Mouse (Mus musculus) forebrain, embryonic 12.5 days (tissue): ENCODE results near the gene Clnk. TPM values are rescaled to one million over a fixed set of nuclear protein-coding genes. Genes with fewer than 3 reads are reported as not detected.

Experiments
- ATAC-seq: fragments of 200-750 bp; cut with Nextera tagmentation; 2 replicates; pipeline ENCODE4 v1.8.0; 2017; ENCODE audit warnings: moderate TSS enrichment; ENCODE audit not compliant: low FRiP score
- H3K27ac ChIP-seq: fragments of 300-500 bp; sonication (generic); 2 replicates; pipeline ENCODE4 v1.5.1; 2016; ENCODE audit warnings: mild to moderate bottlenecking
- H3K27me3 ChIP-seq: fragments of 300-500 bp; sonication (generic); 2 replicates; pipeline ENCODE4 v1.6.1; 2016; ENCODE audit warnings: mild to moderate bottlenecking
- H3K36me3 ChIP-seq: fragments of 300-500 bp; sonication (generic); replicated peaks from 2 replicates; pipeline ENCODE4 v1.6.1; 2016; ENCODE audit warnings: mild to moderate bottlenecking
- H3K4me1 ChIP-seq: fragments of 300-500 bp; sonication (generic); 2 replicates; pipeline ENCODE4 v1.6.1; 2016
- H3K4me2 ChIP-seq: fragments of 300-500 bp; sonication (generic); 2 replicates; pipeline ENCODE4 v1.6.1; 2016; ENCODE audit warnings: mild to moderate bottlenecking, moderate library complexity
- H3K4me3 ChIP-seq: fragments of 300-500 bp; sonication (generic); replicated peaks from 2 replicates; pipeline ENCODE4 v1.5.1; 2016; ENCODE audit warnings: mild to moderate bottlenecking
- H3K9ac ChIP-seq: fragments of 300-500 bp; sonication (generic); 2 replicates; pipeline ENCODE4 v1.6.1; 2016; ENCODE audit warnings: mild to moderate bottlenecking
- H3K9me3 ChIP-seq: fragments of 300-500 bp; sonication (generic); 2 replicates; pipeline ENCODE4 v1.6.1; 2016
- WGBS: fragments of 180-500 bp; shearing (Covaris S2); methylation state at CpG from one replicate; pipeline ENCODE4 v1.1.7; 2016; 5-methylcytosine and 5-hydroxymethylcytosine counted together
- polyA plus RNA-seq: library from polyadenylated mRNA; unstranded; fragments of >200 nt; fragmentation: Nextera tagmentation; extraction: Ambion mirVana; gene quantifications from 2 replicates; pipeline ENCODE4 v1.2.1, GENCODE M21; 2016

Gene Clnk
- polyA plus RNA-seq, 1 experiment from 2014 or later: not detected

GRCm38 (mm10) chr5:38874931-38875330 is 1.7 kb downstream of the Clnk start:
- no peak for ATAC-seq
- Histone ChIP-seq H3K4me2 (no peak overlapping the region), H3K4me1 (peaks cover 12% of the 10 kb centered on the region; the same call in 1 of the 2 replicates), H3K27ac (no peak overlapping the region), H3K9ac (no peak overlapping the region), H3K27me3 (no peaks in the 10 kb centered on the region), H3K4me3 (no peak overlapping the region), H3K36me3 (no peaks in the 10 kb centered on the region), H3K9me3 (no peaks in the 10 kb centered on the region)
- WGBS: 60% methylated on average over 1 of the region's 1 CpGs

GRCm38 (mm10) chr5:38872906-38873305 is 3.7 kb downstream of the Clnk start:
- no peak for ATAC-seq
- no peak overlapping the region for H3K27ac ChIP-seq
- WGBS: 99% methylated on average over 3 of the region's 3 CpGs

GRCm38 (mm10) chr5:38871591-38871990 is 5.0 kb downstream of the Clnk start:
- Histone ChIP-seq H3K9me3 (no peaks in the 10 kb centered on the region), H3K27me3 (no peaks in the 10 kb centered on the region), H3K4me2 (no peak overlapping the region), H3K27ac (no peak overlapping the region), H3K4me1 (peaks cover 12% of the 10 kb centered on the region; the same call in 1 of the 2 replicates), H3K9ac (no peak overlapping the region), H3K36me3 (no peaks in the 10 kb centered on the region), H3K4me3 (no peak overlapping the region)
- 66% methylated on average over 2 of the region's 2 CpGs for WGBS
- no peak for ATAC-seq

More at GRCm38 (mm10) chr5:38872906-38873305, 3.7 kb downstream of the Clnk start:
- H3K4me2 ChIP-seq: no peak overlapping the region
- no peak overlapping the region for H3K9ac ChIP-seq
- peaks cover 12% of the 10 kb centered on the region; the same call in 1 of the 2 replicates for H3K4me1 ChIP-seq
- H3K36me3 ChIP-seq: no peaks in the 10 kb centered on the region
- no peak overlapping the region for H3K4me3 ChIP-seq
- no peaks in the 10 kb centered on the region for H3K27me3 ChIP-seq
- no peaks in the 10 kb centered on the region for H3K9me3 ChIP-seq

- no peaks in the 10 kb centered on the region for H3K36me3 ChIP-seq
- peaks cover 11% of the 10 kb centered on the region; the same call in 1 of the 2 replicates for H3K4me1 ChIP-seq
- H3K27ac ChIP-seq: no peak overlapping the region
- no peak overlapping the region for H3K4me2 ChIP-seq
- H3K9me3 ChIP-seq: no peaks in the 10 kb centered on the region
- 56% methylated on average over 12 of the region's 12 CpGs for WGBS
- no peak overlapping the region for H3K4me3 ChIP-seq
- H3K9ac ChIP-seq: no peak overlapping the region
- ATAC-seq: peak; percentile 30; the same call in 1 of the 2 replicates
- H3K27me3 ChIP-seq: no peaks in the 10 kb centered on the region
Observed at GRCm38 (mm10) chr5:38870485-38870884, 6.1 kb downstream of the Clnk start.

GRCm38 (mm10) chr5:38869976-38870375 is 6.6 kb downstream of the Clnk start:
- Histone ChIP-seq H3K4me2 (no peak overlapping the region), H3K4me3 (no peak overlapping the region), H3K4me1 (peaks cover 8% of the 10 kb centered on the region; the same call in 1 of the 2 replicates), H3K27me3 (no peaks in the 10 kb centered on the region), H3K9me3 (no peaks in the 10 kb centered on the region), H3K36me3 (no peaks in the 10 kb centered on the region), H3K27ac (no peak overlapping the region), H3K9ac (no peak overlapping the region)
- no peak for ATAC-seq
- WGBS: 79% methylated on average over 9 of the region's 9 CpGs

GRCm38 (mm10) chr5:38864624-38865023 is 12.0 kb downstream of the Clnk start:
- H3K4me1 ChIP-seq: peaks cover 6% of the 10 kb centered on the region; the same call in 1 of the 2 replicates
- no peak overlapping the region for H3K9ac ChIP-seq
- no peaks in the 10 kb centered on the region for H3K36me3 ChIP-seq
- no peak overlapping the region for H3K4me3 ChIP-seq
- H3K27ac ChIP-seq: no peak overlapping the region
- H3K9me3 ChIP-seq: no peaks in the 10 kb centered on the region
- 84% methylated on average over 6 of the region's 6 CpGs for WGBS
- no peak for ATAC-seq
- H3K4me2 ChIP-seq: no peak overlapping the region
- H3K27me3 ChIP-seq: no peaks in the 10 kb centered on the region

GRCm38 (mm10) chr5:38863029-38863428 is 13.6 kb downstream of the Clnk start:
- no peak for ATAC-seq
- no peak overlapping the region for H3K4me3 ChIP-seq
- H3K9ac ChIP-seq: no peak overlapping the region
- H3K9me3 ChIP-seq: no peaks in the 10 kb centered on the region
- no peak overlapping the region for H3K4me2 ChIP-seq
- peaks cover 6% of the 10 kb centered on the region; the same call in 1 of the 2 replicates for H3K4me1 ChIP-seq
- H3K27me3 ChIP-seq: no peaks in the 10 kb centered on the region
- H3K36me3 ChIP-seq: no peaks in the 10 kb centered on the region
- H3K27ac ChIP-seq: no peak overlapping the region
- WGBS: 69% methylated on average over 3 of the region's 3 CpGs

GRCm38 (mm10) chr5:38862288-38862985 is 14.2 kb downstream of the Clnk start:
- Histone ChIP-seq H3K9ac (no peak overlapping the region), H3K4me2 (no peak overlapping the region), H3K9me3 (no peaks in the 10 kb centered on the region), H3K4me3 (no peak overlapping the region), H3K27me3 (no peaks in the 10 kb centered on the region), H3K4me1 (peaks cover 6% of the 10 kb centered on the region; the same call in 1 of the 2 replicates), H3K27ac (no peak overlapping the region), H3K36me3 (no peaks in the 10 kb centered on the region)
- WGBS: 68% methylated on average over 13 of the region's 13 CpGs
- ATAC-seq: no peak

- H3K4me2 ChIP-seq: no peak overlapping the region
- no peak overlapping the region for H3K4me3 ChIP-seq
- no peaks in the 10 kb centered on the region for H3K9me3 ChIP-seq
- H3K27me3 ChIP-seq: no peaks in the 10 kb centered on the region
- 48% methylated on average over 4 of the region's 4 CpGs for WGBS
- ATAC-seq: no peak
- H3K4me1 ChIP-seq: peaks cover 6% of the 10 kb centered on the region; the same call in 1 of the 2 replicates
- H3K27ac ChIP-seq: no peak overlapping the region
- no peaks in the 10 kb centered on the region for H3K36me3 ChIP-seq
- no peak overlapping the region for H3K9ac ChIP-seq
Observed at GRCm38 (mm10) chr5:38858015-38858721, 18.4 kb downstream of the Clnk start.

GRCm38 (mm10) chr5:38857591-38857990 is 19.0 kb downstream of the Clnk start:
- WGBS: 74% methylated on average over 1 of the region's 1 CpGs

GRCm38 (mm10) chr5:38850171-38850570 is 26.4 kb downstream of the Clnk start:
- Histone ChIP-seq H3K4me1 (no peaks in the 10 kb centered on the region), H3K9me3 (no peaks in the 10 kb centered on the region), H3K4me2 (no peak overlapping the region), H3K9ac (no peak overlapping the region), H3K27ac (no peak overlapping the region), H3K4me3 (no peak overlapping the region), H3K27me3 (no peaks in the 10 kb centered on the region), H3K36me3 (no peaks in the 10 kb centered on the region)
- 84% methylated on average over 1 of the region's 1 CpGs for WGBS
- ATAC-seq: no peak

More at GRCm38 (mm10) chr5:38857591-38857990, 19.0 kb downstream of the Clnk start:
- no peaks in the 10 kb centered on the region for H3K36me3 ChIP-seq
- H3K9me3 ChIP-seq: no peaks in the 10 kb centered on the region
- H3K9ac ChIP-seq: no peak overlapping the region
- ATAC-seq: no peak
- no peak overlapping the region for H3K4me2 ChIP-seq
- no peak overlapping the region for H3K27ac ChIP-seq
- H3K4me1 ChIP-seq: peaks cover 5% of the 10 kb centered on the region; the same call in 1 of the 2 replicates
- no peaks in the 10 kb centered on the region for H3K27me3 ChIP-seq
- no peak overlapping the region for H3K4me3 ChIP-seq

GRCm38 (mm10) chr5:38845529-38845928 is 31.1 kb downstream of the Clnk start:
- no peak overlapping the region for H3K27ac ChIP-seq
- no peaks in the 10 kb centered on the region for H3K9me3 ChIP-seq
- no peak for ATAC-seq
- H3K36me3 ChIP-seq: no peaks in the 10 kb centered on the region
- H3K4me1 ChIP-seq: no peaks in the 10 kb centered on the region
- H3K4me2 ChIP-seq: no peak overlapping the region
- 58% methylated on average over 3 of the region's 3 CpGs for WGBS
- no peak overlapping the region for H3K9ac ChIP-seq
- H3K27me3 ChIP-seq: no peaks in the 10 kb centered on the region
- no peak overlapping the region for H3K4me3 ChIP-seq
